Mouse (Mus musculus) cerebellum, adult 18-20 months (tissue): Measurements from ENCODE around the gene Hivep1.

Source experiments
- DNase-seq, 2 experiments: peaks; one replicate each; pipeline ENCODE4 v3.0.0; 2021

The Hivep1 gene

GRCm38 (mm10) chr13:42233741-42234419 lies 182.1 kb downstream of the Hivep1 start:
- no peak for DNase-seq

- no peak for DNase-seq
Measured at GRCm38 (mm10) chr13:42238520-42238919, 186.7 kb downstream of the Hivep1 start.

- no peak for DNase-seq
Measured at GRCm38 (mm10) chr13:42242131-42242530, 190.3 kb downstream of the Hivep1 start.
